Mouse (Mus musculus) CH12.LX (cell line): ENCODE measurements around the gene Cyb561a3. TPM values are rescaled to one million over a fixed set of nuclear protein-coding genes. Genes with fewer than 3 reads are reported as not detected.
"Not testable (repeated sequence)": the region's sequence is repeated elsewhere in the genome, so short reads cannot be mapped to it uniquely, and the experiment has no call there.

Experiments
- DNase-seq: peaks from one replicate; pipeline ENCODE4 v3.0.0-alpha.2; 2013; ENCODE audit errors: extremely low read depth
- H3K27ac ChIP-seq: 2 replicates; pipeline ENCODE4 v1.5.1; 2012; ENCODE audit warnings: low read depth, mild to moderate bottlenecking, control low read depth, moderate library complexity; ENCODE audit not compliant: insufficient read depth
- H3K27me3 ChIP-seq: replicated peaks from 2 replicates; pipeline ENCODE3; 2012; ENCODE audit warnings: inconsistent platforms
- H3K36me3 ChIP-seq, 2 experiments: replicated peaks in 1 of 2; 2 replicates each; pipeline versions ENCODE3 to v1.6.1; 2012; ENCODE audit warnings: inconsistent platforms in 1 of 2, low read length in 1 of 2, mild to moderate bottlenecking in 1 of 2, mixed read lengths in 1 of 2, moderate library complexity in 1 of 2; ENCODE audit not compliant: control insufficient read depth in 1 of 2, insufficient read depth in 1 of 2
- H3K4me1 ChIP-seq, 2 experiments: 2 replicates each; pipeline ENCODE4 v1.6.1; 2012; ENCODE audit warnings: inconsistent platforms in 1 of 2, moderate library complexity in 1 of 2; ENCODE audit not compliant: insufficient read depth in 2 of 2, control insufficient read depth in 1 of 2
- H3K4me2 ChIP-seq: 2 replicates; pipeline ENCODE4 v1.6.1; 2012; ENCODE audit warnings: low read depth, mild to moderate bottlenecking, control low read depth; ENCODE audit not compliant: poor library complexity, insufficient read depth, severe bottlenecking
- H3K4me3 ChIP-seq, 3 experiments: fragments of 150-350 bp in 1 of 3; sonication (generic) in 1 of 3; replicated peaks in 1 of 3; 2 replicates each; pipeline versions ENCODE3 to v1.5.1; 2011 to 2012; ENCODE audit warnings: low read depth in 2 of 3, low read length in 2 of 3, mild to moderate bottlenecking in 2 of 3, moderate library complexity in 2 of 3, control low read depth in 1 of 3, improper control_type of control experiment in 1 of 3, inconsistent platforms in 1 of 3, mixed read lengths in 1 of 3; ENCODE audit not compliant: poor library complexity in 1 of 3
- H3K79me2 ChIP-seq: replicated peaks from 2 replicates; pipeline ENCODE4 v1.6.1; 2012; ENCODE audit warnings: mild to moderate bottlenecking, moderate library complexity; ENCODE audit not compliant: control insufficient read depth, poor library complexity, insufficient read depth, severe bottlenecking; ENCODE audit errors: extremely low read depth
- H3K9ac ChIP-seq: 2 replicates; pipeline ENCODE4 v1.6.1; 2012; ENCODE audit warnings: low read depth, mild to moderate bottlenecking, control low read depth, moderate library complexity; ENCODE audit not compliant: insufficient read depth
- H3K9me3 ChIP-seq: replicated peaks from 2 replicates; pipeline ENCODE3; 2012; ENCODE audit warnings: low read length, inconsistent platforms, mixed read lengths
- BHLHE40 ChIP-seq: IDR thresholded peaks from 2 replicates; pipeline ENCODE4 v1.6.1; 2011; ENCODE audit warnings: mild to moderate bottlenecking, low read depth, low read length, improper control_type of control experiment
- E2F4 ChIP-seq: IDR thresholded peaks from 2 replicates; pipeline ENCODE4 v1.6.1; 2011; ENCODE audit warnings: low read depth, low read length, improper control_type of control experiment; ENCODE audit not compliant: insufficient replicate concordance
- EP300 ChIP-seq: IDR thresholded peaks from 2 replicates; pipeline ENCODE4 v1.6.1; 2011; ENCODE audit warnings: low read length, improper control_type of control experiment
- ETS1 ChIP-seq: conservative IDR thresholded peaks from 2 replicates; pipeline ENCODE4 v1.6.1; 2012; ENCODE audit warnings: low read depth, mild to moderate bottlenecking, inconsistent platforms, low read length, improper control_type of control experiment, moderate library complexity
- IRF4 ChIP-seq: IDR thresholded peaks from 2 replicates; pipeline ENCODE4 v1.6.1; 2014; ENCODE audit warnings: low read depth, mild to moderate bottlenecking, inconsistent platforms, low read length, improper control_type of control experiment
- MAZ ChIP-seq: IDR thresholded peaks from 2 replicates; pipeline ENCODE4 v1.6.1; 2012; ENCODE audit warnings: low read depth, mild to moderate bottlenecking, inconsistent platforms, low read length, improper control_type of control experiment, moderate library complexity
- MXI1 ChIP-seq: IDR thresholded peaks from 2 replicates; pipeline ENCODE4 v1.6.1; 2011; ENCODE audit warnings: mild to moderate bottlenecking, low read depth, low read length, improper control_type of control experiment
- PAX5 ChIP-seq: IDR thresholded peaks from 2 replicates; pipeline ENCODE4 v1.6.1; 2012; ENCODE audit warnings: low read length, inconsistent platforms, mixed read lengths
- POLR2AphosphoS2 ChIP-seq: IDR thresholded peaks from 2 replicates; pipeline ENCODE4 v1.6.1; 2011; ENCODE audit warnings: low read depth, low read length, improper control_type of control experiment
- RCOR1 ChIP-seq: conservative IDR thresholded peaks from 2 replicates; pipeline ENCODE4 v1.6.1; 2012; ENCODE audit warnings: low read depth, mild to moderate bottlenecking, inconsistent platforms, low read length, improper control_type of control experiment
- SMC3 ChIP-seq: IDR thresholded peaks from 2 replicates; pipeline ENCODE4 v1.6.1; 2011; ENCODE audit warnings: low read depth, low read length, improper control_type of control experiment
- TBP ChIP-seq: conservative IDR thresholded peaks from 2 replicates; pipeline ENCODE4 v1.6.1; 2011; ENCODE audit warnings: low read depth, low read length, improper control_type of control experiment
- ZKSCAN1 ChIP-seq: IDR thresholded peaks from 2 replicates; pipeline ENCODE4 v1.6.1; 2012; ENCODE audit warnings: low read depth, inconsistent platforms, low read length, improper control_type of control experiment, borderline replicate concordance
- ZNF384 ChIP-seq: IDR thresholded peaks from 2 replicates; pipeline ENCODE4 v1.6.1; 2012; ENCODE audit warnings: low read depth, low read length, improper control_type of control experiment, inconsistent platforms
- dilution Hi-C: fragments of 300-500 bp; cut with MboI; formaldehyde crosslinking; loops from 2 replicates; pipeline ENCODE4 v1.14.3; 2020; ENCODE audit warnings: low sequenced_read_pairs; ENCODE audit not compliant: extremely low pct_unique_long_range_greater_than_20kb, extremely low pct_ligation_motif_present
- in situ Hi-C: fragments of 300-500 bp; cut with MboI; formaldehyde crosslinking; loops from 3 replicates; pipeline ENCODE4 v1.14.3; 2019; ENCODE audit warnings: low sequenced_read_pairs, low pct_ligation_motif_present, low pct_unique_long_range_greater_than_20kb, mixed read lengths
- polyA plus RNA-seq: library from polyadenylated mRNA; unstranded; fragments of >175 nt; gene quantifications from 2 replicates; pipeline ENCODE4 v1.2.1, GENCODE M21; 2012; ENCODE audit warnings: low read depth; ENCODE audit not compliant: insufficient read length
- total RNA-seq, 2 experiments: library from RNA; depleted of rRNA; stranded (reverse); fragments of 300-350 nt in 1 of 2; fragments of >200 nt in 1 of 2; gene quantifications; 2 replicates each; pipeline ENCODE4 v1.2.3; 2012 to 2014

Cyb561a3 gene
- total and polyA plus RNA-seq, 3 experiments, result 137 to 327 (median 211) TPM

DNA sequence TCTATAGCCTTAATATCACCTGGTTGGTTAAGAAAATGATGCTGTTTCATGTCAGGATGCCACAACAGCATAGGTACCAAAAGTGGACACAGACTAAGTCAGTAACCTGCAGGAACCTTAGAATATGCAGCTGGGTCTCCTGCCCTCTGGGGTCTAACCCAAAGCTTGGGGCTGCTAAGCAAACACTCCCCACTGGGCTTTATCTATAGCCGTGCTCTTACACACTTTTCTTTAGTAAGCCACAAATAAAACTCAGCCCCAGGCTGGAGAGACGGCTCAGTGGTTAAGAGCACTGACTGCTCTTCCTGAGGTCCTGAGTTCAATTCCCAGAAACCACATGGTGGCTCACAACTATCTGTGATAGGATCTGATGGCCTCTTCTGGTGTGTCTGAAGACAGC, 20.0 kb upstream of the Cyb561a3 start:
- dilution Hi-C loops (no loop called here), in situ Hi-C loops (no loop called here)
- no peaks in the 10 kb centered on the region for H3K27me3 ChIP-seq
- H3K79me2 ChIP-seq, result peaks cover 4% of the 10 kb centered on the region
- H3K36me3 ChIP-seq, result peaks cover 0 to 20% of the 10 kb centered on the region in 2 experiments
- no peak overlapping the region for H3K4me3 ChIP-seq
- H3K9me3 ChIP-seq, result no peaks in the 10 kb centered on the region
- DNase-seq, result no peak
- H3K27ac ChIP-seq, result no peak overlapping the region
- H3K4me1 ChIP-seq, result peaks cover 5 to 27% of the 10 kb centered on the region in 2 experiments
- TF ChIP-seq ZKSCAN1 (no peak), SMC3 (no peak), BHLHE40 (no peak)
- H3K4me2 ChIP-seq, result no peak overlapping the region
- no peak overlapping the region for H3K9ac ChIP-seq

DNA sequence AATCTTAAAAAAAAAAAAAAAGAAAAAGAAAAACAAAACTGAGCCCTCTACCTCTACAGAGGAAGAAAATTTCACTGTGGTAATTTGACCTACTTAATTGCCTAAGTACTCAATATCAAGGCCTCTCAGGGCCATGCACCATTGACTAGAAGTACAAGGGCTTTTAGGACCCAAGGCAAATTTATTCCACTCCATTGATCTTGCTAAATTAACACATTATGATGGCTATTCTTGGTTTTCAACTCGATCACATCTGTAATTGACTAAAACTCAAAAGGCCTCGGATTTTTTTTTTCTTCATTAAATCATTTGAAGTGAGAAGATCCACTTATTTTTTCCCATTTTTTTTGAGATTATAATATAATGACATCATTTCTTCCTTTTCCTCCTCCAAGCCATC, 19.5 kb upstream of the Cyb561a3 start:
- TF ChIP-seq MAZ (no peak), ETS1 (no peak), SMC3 (no peak), EP300 (no peak), PAX5 (no peak), MXI1 (no peak), POLR2AphosphoS2 (no peak), ZNF384 (no peak), TBP (no peak), E2F4 (no peak), IRF4 (no peak), RCOR1 (no peak)
- dilution Hi-C loops, result no loop called here
- no peaks in the 10 kb centered on the region for H3K27me3 ChIP-seq

DNA sequence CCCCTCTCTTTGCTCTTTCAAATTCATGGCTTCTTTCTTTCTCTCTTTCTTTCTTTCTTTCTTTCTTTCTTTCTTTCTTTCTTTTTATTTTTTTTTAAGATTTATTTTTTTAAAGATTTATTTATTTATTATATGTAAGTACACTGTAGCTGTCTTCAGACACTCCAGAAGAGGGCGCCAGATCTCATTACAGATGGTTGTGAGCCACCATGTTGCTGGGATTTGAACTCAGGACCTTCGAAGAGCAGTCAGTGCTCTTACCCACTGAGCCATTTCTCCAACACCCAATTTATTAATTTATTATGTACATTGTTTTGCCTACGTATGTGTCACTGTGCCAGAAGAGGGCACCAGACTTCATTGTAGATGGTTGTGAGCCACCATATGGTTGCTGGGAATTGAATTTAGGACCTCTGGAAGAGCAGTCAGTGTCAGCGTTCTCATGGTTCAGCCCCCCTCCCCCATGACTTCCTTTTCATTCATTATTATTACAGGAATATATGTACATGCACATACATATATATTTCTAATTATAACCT, 19.1 kb upstream of the Cyb561a3 start:
- H3K9ac ChIP-seq, dilution Hi-C loops, H3K27ac ChIP-seq, H3K9me3 ChIP-seq, H3K4me3 ChIP-seq, in situ Hi-C loops, DNase-seq, H3K27me3 ChIP-seq, H3K4me2 ChIP-seq, H3K79me2 ChIP-seq: not testable (repeated sequence)
- Histone ChIP-seq H3K4me1 (peaks cover 5 to 27% of the 10 kb centered on the region in 2 experiments), H3K36me3 (peaks cover 0 to 13% of the 10 kb centered on the region in 2 experiments)

More for the DNA sequence above, 19.5 kb upstream of the Cyb561a3 start:
- Histone ChIP-seq H3K4me2 (no peak overlapping the region), H3K36me3 (peaks cover 0 to 17% of the 10 kb centered on the region in 2 experiments), H3K9ac (no peak overlapping the region), H3K4me3 (no peak overlapping the region), H3K27ac (no peak overlapping the region), H3K4me1 (peaks cover 5 to 27% of the 10 kb centered on the region in 2 experiments), H3K79me2 (peaks cover 4% of the 10 kb centered on the region), H3K9me3 (no peaks in the 10 kb centered on the region)
- DNase-seq, result no peak
- in situ Hi-C loops, result no loop called here
